Mouse (Mus musculus) effector memory CD4-positive, alpha-beta T cell, adult 7 months (primary cell): ENCODE results near the gene Cyb5rl. TPM values are rescaled to one million over a fixed set of nuclear protein-coding genes. Genes with fewer than 3 reads are reported as not detected.

Source experiments
- polyA plus RNA-seq: library from polyadenylated mRNA; unstranded; fragments of 100-300 nt; shearing (Covaris generic); gene quantifications from one replicate; pipeline ENCODE4 v1.2.1, GENCODE M21; 2017

Cyb5rl gene
- 8.2 TPM for polyA plus RNA-seq

GRCm38 (mm10) chr4:107066252-107067124 lies at the start of gene Cyb5rl, which contains the start of gene Mrpl37:
Gene Cyb5rl, plus strand, starts transcription at chr4:107066988.
Gene Mrpl37, minus strand, starts transcription at chr4:107066868.

GRCm38 (mm10) chr4:107096841-107097373 lies 30.1 kb downstream of the Cyb5rl start, which contains the start of gene Cdcp2:
Gene Cdcp2, plus strand, starts transcription at chr4:107096891.

Other genes with a start within 250 kb of the Cyb5rl start
- 41.2 TPM for gene Ssbp3, start 156.3 kb upstream of the Cyb5rl start, polyA plus RNA-seq
- 47.6 TPM for gene Mrpl37, start 120 bp upstream of the Cyb5rl start, polyA plus RNA-seq
- 0.27 TPM for gene Cdcp2, start 29.9 kb downstream of the Cyb5rl start, polyA plus RNA-seq
- gene Tmem59, start 111.4 kb downstream of the Cyb5rl start, polyA plus RNA-seq, result 281 TPM
- gene Tceanc2, start 112.1 kb downstream of the Cyb5rl start, polyA plus RNA-seq, result 19.9 TPM
- gene Ldlrad1, start 142.2 kb downstream of the Cyb5rl start, polyA plus RNA-seq, result not detected
- gene Lrrc42, start 186.5 kb downstream of the Cyb5rl start, polyA plus RNA-seq, result 9.6 TPM
- gene Hspb11, start 186.6 kb downstream of the Cyb5rl start, polyA plus RNA-seq, result 6.0 TPM
- gene Dio1, start 240.2 kb downstream of the Cyb5rl start, polyA plus RNA-seq, result 0.29 TPM
- gene Yipf1, start 247.4 kb downstream of the Cyb5rl start, polyA plus RNA-seq, result 46.5 TPM